Mouse (Mus musculus) MEL (cell line): ENCODE measurements around the gene Vps52. TPM values are rescaled to one million over a fixed set of nuclear protein-coding genes. Genes with fewer than 3 reads are reported as not detected.

ENCODE experiments used
- DNase-seq: peaks from one replicate; pipeline ENCODE4 v3.0.0; 2011; ENCODE audit warnings: low read depth, low spot score
- H3K27ac ChIP-seq: 2 replicates; pipeline ENCODE4 v1.5.1; 2012; ENCODE audit warnings: low read depth, mild to moderate bottlenecking, control low read depth, low read length, moderate library complexity; ENCODE audit not compliant: control insufficient read depth
- H3K27me3 ChIP-seq, 2 experiments: fragments of 150-350 bp in 1 of 2; sonication (generic) in 1 of 2; 2 replicates each; pipeline ENCODE4 v1.6.1; 2012; ENCODE audit warnings: low read length in 2 of 2, mild to moderate bottlenecking in 2 of 2, improper control_type of control experiment in 1 of 2, moderate library complexity in 1 of 2; ENCODE audit not compliant: insufficient read depth in 2 of 2, control insufficient read depth in 1 of 2
- H3K36me3 ChIP-seq, 2 experiments: 2 replicates each; pipeline ENCODE4 v1.6.1; 2012 to 2014; ENCODE audit warnings: low read length in 2 of 2, improper control_type of control experiment in 1 of 2, inconsistent platforms in 1 of 2, mild to moderate bottlenecking in 1 of 2; ENCODE audit not compliant: insufficient read depth in 2 of 2, control insufficient read depth in 1 of 2
- H3K4me1 ChIP-seq, 2 experiments: fragments of 150-350 bp in 1 of 2; sonication (generic) in 1 of 2; 2 replicates each; pipeline ENCODE4 v1.6.1; 2012; ENCODE audit warnings: low read length in 2 of 2, improper control_type of control experiment in 1 of 2, mild to moderate bottlenecking in 1 of 2; ENCODE audit not compliant: insufficient read depth in 2 of 2, control insufficient read depth in 1 of 2
- H3K4me3 ChIP-seq, 2 experiments: fragments of 150-350 bp in 1 of 2; sonication (generic) in 1 of 2; 2 replicates each; pipeline ENCODE4 v1.5.1; 2012; ENCODE audit warnings: low read depth in 2 of 2, low read length in 2 of 2, mild to moderate bottlenecking in 2 of 2, moderate library complexity in 2 of 2, control low read depth in 1 of 2, improper control_type of control experiment in 1 of 2; ENCODE audit not compliant: control insufficient read depth in 1 of 2, insufficient read depth in 1 of 2
- H3K79me2 ChIP-seq: 2 replicates; pipeline ENCODE4 v1.6.1; 2012; ENCODE audit warnings: mild to moderate bottlenecking, low read length, moderate library complexity; ENCODE audit not compliant: control insufficient read depth, poor library complexity, insufficient read depth
- H3K9ac ChIP-seq: 2 replicates; pipeline ENCODE4 v1.6.1; 2012; ENCODE audit warnings: low read depth, mild to moderate bottlenecking, control low read depth, low read length, moderate library complexity; ENCODE audit not compliant: control insufficient read depth, poor library complexity, severe bottlenecking
- H3K9me3 ChIP-seq: fragments of 150-350 bp; sonication (generic); replicated peaks from 2 replicates; pipeline ENCODE4 v1.6.1; 2012; ENCODE audit warnings: mild to moderate bottlenecking, low read length, improper control_type of control experiment, moderate library complexity; ENCODE audit not compliant: insufficient read depth
- BHLHE40 ChIP-seq: IDR thresholded peaks from 2 replicates; pipeline ENCODE4 v1.6.1; 2012; ENCODE audit warnings: low read depth, mild to moderate bottlenecking, inconsistent platforms, low read length, improper control_type of control experiment, borderline replicate concordance
- CHD1 ChIP-seq: IDR thresholded peaks from 2 replicates; pipeline ENCODE4 v1.6.1; 2012; ENCODE audit warnings: low read depth, mild to moderate bottlenecking, inconsistent platforms, low read length, improper control_type of control experiment
- CHD2 ChIP-seq: IDR thresholded peaks from 2 replicates; pipeline ENCODE4 v1.6.1; 2011; ENCODE audit warnings: low read length, improper control_type of control experiment
- CTCF ChIP-seq, 3 experiments: IDR thresholded peaks in 2 of 3; conservative IDR thresholded peaks in 1 of 3; 2 replicates each; pipeline ENCODE4 v1.5.1; 2011 to 2012; ENCODE audit warnings: low read length in 3 of 3, low read depth in 2 of 3, mild to moderate bottlenecking in 2 of 3, improper control_type of control experiment in 1 of 3, inconsistent platforms in 1 of 3, mixed read lengths in 1 of 3, moderate library complexity in 1 of 3; ENCODE audit not compliant: control insufficient read depth in 1 of 3, insufficient read depth in 1 of 3, poor library complexity in 1 of 3, severe bottlenecking in 1 of 3
- ELF1 ChIP-seq: IDR thresholded peaks from 2 replicates; pipeline ENCODE4 v1.6.1; 2014; ENCODE audit warnings: low read depth, mild to moderate bottlenecking, inconsistent platforms, low read length, improper control_type of control experiment, moderate library complexity
- EP300 ChIP-seq, 2 experiments: IDR thresholded peaks; 2 replicates each; pipeline ENCODE4 v1.6.1; 2011; ENCODE audit warnings: improper control_type of control experiment in 2 of 2, low read length in 2 of 2, low read depth in 1 of 2, mild to moderate bottlenecking in 1 of 2
- ETS1 ChIP-seq: IDR thresholded peaks from 2 replicates; pipeline ENCODE4 v1.6.1; 2012; ENCODE audit warnings: low read depth, mild to moderate bottlenecking, inconsistent platforms, low read length, improper control_type of control experiment, moderate library complexity
- GATA1 ChIP-seq: IDR thresholded peaks from 2 replicates; pipeline ENCODE4 v1.6.1; 2011; ENCODE audit warnings: low read depth, low read length, improper control_type of control experiment
- HCFC1 ChIP-seq: IDR thresholded peaks from 2 replicates; pipeline ENCODE4 v1.6.1; 2012; ENCODE audit warnings: low read depth, mild to moderate bottlenecking, inconsistent platforms, low read length, improper control_type of control experiment, moderate library complexity
- MAZ ChIP-seq: IDR thresholded peaks from 2 replicates; pipeline ENCODE4 v1.6.1; 2012; ENCODE audit warnings: low read depth, mild to moderate bottlenecking, inconsistent platforms, low read length, improper control_type of control experiment
- MXI1 ChIP-seq: IDR thresholded peaks from 2 replicates; pipeline ENCODE4 v1.6.1; 2011; ENCODE audit warnings: mild to moderate bottlenecking, low read depth, low read length, improper control_type of control experiment
- NELFE ChIP-seq: IDR thresholded peaks from 2 replicates; pipeline ENCODE4 v1.6.1; 2011; ENCODE audit warnings: low read depth, low read length, improper control_type of control experiment
- NRF1 ChIP-seq: IDR thresholded peaks from 2 replicates; pipeline ENCODE4 v1.6.1; 2014; ENCODE audit warnings: low read depth, mild to moderate bottlenecking, inconsistent platforms, low read length, improper control_type of control experiment, moderate library complexity; ENCODE audit not compliant: poor library complexity, insufficient read depth, severe bottlenecking
- POLR2A ChIP-seq, 2 experiments: IDR thresholded peaks; 2 replicates each; pipeline ENCODE4 v1.6.1; 2011 to 2012; ENCODE audit warnings: low read length in 2 of 2, mild to moderate bottlenecking in 2 of 2, control low read depth in 1 of 2, improper control_type of control experiment in 1 of 2, low read depth in 1 of 2, moderate library complexity in 1 of 2; ENCODE audit not compliant: control insufficient read depth in 1 of 2, insufficient read depth in 1 of 2, poor library complexity in 1 of 2
- POLR2AphosphoS2 ChIP-seq: IDR thresholded peaks from 2 replicates; pipeline ENCODE4 v1.6.1; 2011; ENCODE audit warnings: low read length, improper control_type of control experiment
- POLR2AphosphoS5 ChIP-seq: IDR thresholded peaks from 2 replicates; pipeline ENCODE4 v1.6.1; 2012; ENCODE audit warnings: low read depth, borderline replicate concordance, mild to moderate bottlenecking, inconsistent platforms, low read length, moderate library complexity, mixed read lengths
- RAD21 ChIP-seq: IDR thresholded peaks from 2 replicates; pipeline ENCODE4 v1.6.1; 2011; ENCODE audit warnings: mild to moderate bottlenecking, low read depth, low read length, improper control_type of control experiment
- SIN3A ChIP-seq: IDR thresholded peaks from 2 replicates; pipeline ENCODE4 v1.6.1; 2012; ENCODE audit warnings: low read length, improper control_type of control experiment, inconsistent platforms
- SMC3 ChIP-seq: IDR thresholded peaks from 2 replicates; pipeline ENCODE4 v1.6.1; 2011; ENCODE audit warnings: low read depth, low read length, improper control_type of control experiment
- TAL1 ChIP-seq: IDR thresholded peaks from 2 replicates; pipeline ENCODE4 v1.6.1; 2012; ENCODE audit warnings: mild to moderate bottlenecking, inconsistent platforms, low read length, moderate library complexity, mixed read lengths
- TBP ChIP-seq: IDR thresholded peaks from 2 replicates; pipeline ENCODE4 v1.8.0; 2011; ENCODE audit warnings: low read depth, low read length, improper control_type of control experiment
- USF1 ChIP-seq: IDR thresholded peaks from 2 replicates; pipeline ENCODE4 v1.6.1; 2014; ENCODE audit warnings: low read depth, mild to moderate bottlenecking, inconsistent platforms, low read length, improper control_type of control experiment, moderate library complexity
- ZKSCAN1 ChIP-seq: IDR thresholded peaks from 2 replicates; pipeline ENCODE4 v1.6.1; 2012; ENCODE audit warnings: low read depth, mild to moderate bottlenecking, inconsistent platforms, low read length, improper control_type of control experiment, moderate library complexity
- ZMIZ1 ChIP-seq: IDR thresholded peaks from 2 replicates; pipeline ENCODE4 v1.6.1; 2012; ENCODE audit warnings: low read depth, mild to moderate bottlenecking, inconsistent platforms, low read length, improper control_type of control experiment, moderate library complexity
- ZNF384 ChIP-seq: IDR thresholded peaks from 2 replicates; pipeline ENCODE4 v1.6.1; 2012; ENCODE audit warnings: low read depth, mild to moderate bottlenecking, inconsistent platforms, low read length, improper control_type of control experiment
- polyA plus RNA-seq, 2 experiments: library from polyadenylated mRNA; stranded (reverse) in 1 of 2; unstranded in 1 of 2; fragments of >175 nt in 1 of 2; fragments of >200 nt in 1 of 2; gene quantifications; 2 replicates each; pipeline versions ENCODE4 v1.2.1 to v1.2.4; 2012; ENCODE audit warnings: low replicate concordance in 2 of 2, low read depth in 1 of 2; ENCODE audit not compliant: insufficient read length in 2 of 2, insufficient read depth in 1 of 2, missing spikeins in 1 of 2
- total RNA-seq: library from RNA; depleted of rRNA; stranded (reverse); fragments of 300-350 nt; gene quantifications from 2 replicates; pipeline ENCODE4 v1.2.3, GENCODE M21; 2012

Vps52 gene
- total and polyA plus RNA-seq, 3 experiments = 23.6 to 40.7 TPM; not detected in 1

GRCm38 (mm10) chr17:33918293-33919203 is 37.1 kb upstream of the Vps52 start:
- H3K4me3 ChIP-seq = peak overlapping the region; percentile 77 to 81
- TF ChIP-seq TBP (peak; percentile 4; the same call in 1 of the 2 replicates), ZNF384 (no peak), MAZ (no peak), EP300 (IDR thresholded peaks at IDR 0.05; ENCODE audit: low read depth in 1 of 2, low read length in 2 of 2) (no peak), ZKSCAN1 (no peak), SIN3A (no peak)
- TF ChIP-seq, all 39 proteins: peak for 1
- Histone ChIP-seq H3K9ac (peak overlapping the region; percentile 73), H3K36me3 (peaks cover 0 to 12% of the 10 kb centered on the region in 2 experiments; a peak in 3 of 4 replicates), H3K79me2 (peaks cover 10% of the 10 kb centered on the region), H3K27ac (peak overlapping the region; percentile 66), H3K9me3 (no peaks in the 10 kb centered on the region), H3K27me3 (no peaks in the 10 kb centered on the region), H3K4me1 (peaks cover 4 to 22% of the 10 kb centered on the region in 2 experiments; a peak in 3 of 4 replicates)
- DNase-seq = peak; percentile 51

- H3K4me3 ChIP-seq = peak overlapping the region; percentile 77 to 81
- peaks cover 8% of the 10 kb centered on the region for H3K79me2 ChIP-seq
- H3K9me3 ChIP-seq = no peaks in the 10 kb centered on the region
- H3K27ac ChIP-seq = peak overlapping the region; percentile 66
- peaks cover 0 to 13% of the 10 kb centered on the region in 2 experiments; a peak in 3 of 4 replicates for H3K36me3 ChIP-seq
- peak; percentile 91 for DNase-seq
- peaks cover 5 to 29% of the 10 kb centered on the region in 2 experiments for H3K4me1 ChIP-seq
- H3K27me3 ChIP-seq = no peaks in the 10 kb centered on the region
- peak overlapping the region; percentile 73 for H3K9ac ChIP-seq
- TF ChIP-seq MXI1 (peak; percentile 85), SMC3 (peak; percentile 17; the same call in 1 of the 2 replicates), SIN3A (peak; percentile 90), HCFC1 (peak; percentile 68), NELFE (peak; percentile 38; the same call in 1 of the 2 replicates), POLR2A (IDR thresholded peaks at IDR 0.05; ENCODE audit: control insufficient read depth in 1 of 2, insufficient read depth in 1 of 2, low read depth in 1 of 2, low read length in 2 of 2, poor library complexity in 1 of 2) (peak in 1 of 2 experiments; percentile 45; a peak in 2 of 4 replicates), USF1 (peak; percentile 69), BHLHE40 (peak; percentile 76; the same call in 1 of the 2 replicates), ETS1 (peak; percentile 95), GATA1 (no peak), POLR2AphosphoS2 (peak; percentile 56; the same call in 1 of the 2 replicates), ELF1 (0 out of 2 replicates have a peak, but pooled peaks have one; percentile 13), CTCF (IDR thresholded peaks at IDR 0.05 in 2 of 3, conservative IDR thresholded peaks at IDR 0.05 in 1 of 3; ENCODE audit: control insufficient read depth in 1 of 3, insufficient read depth in 1 of 3, low read depth in 2 of 3, low read length in 3 of 3, poor library complexity in 1 of 3, severe bottlenecking in 1 of 3) (peak in 2 of 3 experiments; percentile 45 to 58; a peak in 4 of 6 replicates), POLR2AphosphoS5 (no peak), RAD21 (no peak; the same call in 1 of the 2 replicates), MAZ (no peak; the same call in 1 of the 2 replicates), ZKSCAN1 (no peak), TAL1 (no peak), ZNF384 (no peak), NRF1 (no peak), ZMIZ1 (no peak), CHD1 (no peak), CHD2 (0 out of 2 replicates have a peak, but pooled peaks have one; percentile 8)
These were observed 36.0 kb upstream of the Vps52 start for GRCm38 (mm10) chr17:33919351-33920281.
